ENCODE assay signal across 25 mouse cellular contexts in genomic region chr1:182425176-182425575, GRCm38 (mm10). TPM values are rescaled to one million over a fixed set of nuclear protein-coding genes. Genes with fewer than 3 reads are reported as not detected.
DNase-seq lines count a peak whose midpoint lies in the region; ATAC-seq lines count a peak whose summit lies in the region.
"Had no signal": no experiment of that assay in that cellular context is flagged by ENCODE, and none has a peak within 500 bp of the region (broad histone marks: within the 10 kb centered on the region; RNA-seq: fewer than 3 reads in every experiment).

No protein-coding gene starts in this region.

- no peaks in the 10 kb centered on the region for H3K9me3 ChIP-seq in forebrain, embryonic 13.5 days (replicated peaks)
- no peaks in the 10 kb centered on the region for H3K9me3 ChIP-seq in forebrain, embryonic 10.5 days
- no peaks in the 10 kb centered on the region for H3K9me3 ChIP-seq in embryonic facial prominence, embryonic 14.5 days (ENCODE audit: control insufficient read depth, low read length)
- H3K9me3 ChIP-seq: heart, embryonic 10.5 days; kidney, embryonic 15.5 days; liver, embryonic 15.5 days; lung, embryonic 15.5 days; megakaryocyte, embryonic 14.5 days; midbrain, embryonic 13.5 days; neural tube, embryonic 13.5 days had no signal

- no peak for DNase-seq in cerebellum, postnatal 14 days
- DNase-seq in forebrain, embryonic 10.5 days (ENCODE audit: extremely low spot score, low spot score), result no peak
- DNase-seq in brain, adult 2 months (ENCODE audit: low read depth, low spot score), result peak; percentile 63
- DNase-seq in embryonic facial prominence, embryonic 14.5 days (ENCODE audit: low spot score), result no peak
- DNase-seq in thymus, postnatal 0 days (ENCODE audit: low spot score), result no peak
- no peak for DNase-seq in urinary bladder, adult 2 months (ENCODE audit: low spot score)
- DNase-seq: adrenal gland, postnatal 10 days; kidney, postnatal 36 days; layer of hippocampus, adult 9-11 months; lung, postnatal 36 days; retina, postnatal 1 day; right cerebral cortex, postnatal 25 days; spleen, adult 18-20 months had no signal

- WGBS in forebrain, embryonic 13.5 days, result 77% methylated on average over 3 of the region's 3 CpGs
- WGBS in forebrain, embryonic 10.5 days, result 82% methylated on average over 3 of the region's 3 CpGs
- 61% methylated on average over 3 of the region's 3 CpGs for WGBS in embryonic facial prominence, embryonic 14.5 days

- peaks cover 7% of the 10 kb centered on the region; the same call in 1 of the 2 replicates for H3K36me3 ChIP-seq in forebrain, embryonic 13.5 days (ENCODE audit: poor library complexity, severe bottlenecking)
- H3K36me3 ChIP-seq in forebrain, embryonic 10.5 days (replicated peaks), result peaks cover 18% of the 10 kb centered on the region
- H3K36me3 ChIP-seq in embryonic facial prominence, embryonic 14.5 days (ENCODE audit: control insufficient read depth, insufficient read depth, low read length), result peaks cover 5% of the 10 kb centered on the region; the same call in 1 of the 2 replicates
- H3K36me3 ChIP-seq: liver, embryonic 15.5 days had no signal

- peak overlapping the region; percentile 59 for H3K27ac ChIP-seq in forebrain, embryonic 13.5 days
- H3K27ac ChIP-seq in forebrain, embryonic 10.5 days, result no peak overlapping the region
- peak overlapping the region; percentile 29; the same call in 1 of the 2 replicates for H3K27ac ChIP-seq in embryonic facial prominence, embryonic 14.5 days (replicated peaks; ENCODE audit: low read depth, low read length)
- H3K27ac ChIP-seq: heart, embryonic 10.5 days; kidney, embryonic 15.5 days; left cerebral cortex, adult 2 months; liver, embryonic 15.5 days; lung, embryonic 15.5 days; midbrain, embryonic 13.5 days; neural tube, embryonic 13.5 days had no signal

- H3K4me3 ChIP-seq in forebrain, embryonic 13.5 days, result no peak overlapping the region
- no peak overlapping the region for H3K4me3 ChIP-seq in forebrain, embryonic 10.5 days
- H3K4me3 ChIP-seq in embryonic facial prominence, embryonic 14.5 days (ENCODE audit: low read depth, low read length), result no peak overlapping the region
- H3K4me3 ChIP-seq: heart, embryonic 10.5 days; kidney, embryonic 15.5 days; left cerebral cortex, adult 2 months; liver, embryonic 15.5 days; lung, embryonic 15.5 days; megakaryocyte, embryonic 14.5 days; midbrain, embryonic 13.5 days; neural tube, embryonic 13.5 days had no signal

- no peaks in the 10 kb centered on the region for H3K27me3 ChIP-seq in forebrain, embryonic 13.5 days
- H3K27me3 ChIP-seq in forebrain, embryonic 10.5 days (ENCODE audit: poor library complexity, severe bottlenecking), result no peaks in the 10 kb centered on the region
- no peaks in the 10 kb centered on the region for H3K27me3 ChIP-seq in embryonic facial prominence, embryonic 14.5 days (replicated peaks; ENCODE audit: control insufficient read depth, insufficient read depth, low read length)
- H3K27me3 ChIP-seq: kidney, embryonic 15.5 days; liver, embryonic 15.5 days; lung, embryonic 15.5 days; megakaryocyte, embryonic 14.5 days; midbrain, embryonic 13.5 days; neural tube, embryonic 13.5 days had no signal

- H3K4me2 ChIP-seq in forebrain, embryonic 13.5 days, result no peak overlapping the region
- H3K4me2 ChIP-seq in embryonic facial prominence, embryonic 14.5 days (ENCODE audit: low read depth, low read length), result no peak overlapping the region
- H3K4me2 ChIP-seq: kidney, embryonic 15.5 days; liver, embryonic 15.5 days; lung, embryonic 15.5 days; midbrain, embryonic 13.5 days; neural tube, embryonic 13.5 days had no signal

- peak; percentile 54 for ATAC-seq in cerebellum, adult (ENCODE audit: insufficient number of reproducible peaks, low FRiP score, low TSS enrichment)
- no peak for ATAC-seq in forebrain, embryonic 13.5 days
- ATAC-seq in embryonic facial prominence, embryonic 14.5 days (ENCODE audit: low read depth), result no peak
- ATAC-seq: hindbrain, embryonic 16.5 days; intestine, postnatal 0 days; midbrain, embryonic 13.5 days had no signal

- H3K9ac ChIP-seq in forebrain, embryonic 13.5 days, result no peak overlapping the region
- H3K9ac ChIP-seq in embryonic facial prominence, embryonic 14.5 days (ENCODE audit: low read depth, low read length), result no peak overlapping the region
- H3K9ac ChIP-seq: kidney, embryonic 15.5 days; liver, embryonic 15.5 days; lung, embryonic 15.5 days; midbrain, embryonic 13.5 days; neural tube, embryonic 13.5 days had no signal

- peaks cover 29% of the 10 kb centered on the region for H3K4me1 ChIP-seq in forebrain, embryonic 13.5 days
- peaks cover 25% of the 10 kb centered on the region for H3K4me1 ChIP-seq in forebrain, embryonic 10.5 days
- peaks cover 9% of the 10 kb centered on the region; the same call in 1 of the 2 replicates for H3K4me1 ChIP-seq in embryonic facial prominence, embryonic 14.5 days (ENCODE audit: control insufficient read depth, insufficient read depth, low read length)

RNA-seq across cellular contexts. Expression of gene Trp53bp2, which starts 16.2 kb away (rescaled TPM):
- polyA plus RNA-seq in forebrain, embryonic 13.5 days (2015; fragmentation: Nextera tagmentation; extraction: Ambion mirVana), result 24.1 and 25.2 TPM in 2 replicates
- 23.8 and 28.5 TPM in 2 replicates for polyA plus RNA-seq in forebrain, embryonic 10.5 days (2016; fragmentation: Nextera tagmentation; extraction: Ambion mirVana)
- 23.2 and 24.1 TPM in 2 replicates for polyA plus RNA-seq in embryonic facial prominence, embryonic 14.5 days (2014; fragmentation: Nextera tagmentation; extraction: Ambion mirVana)
- 10.8 and 12.2 TPM in 2 replicates for polyA plus RNA-seq in thymus, postnatal 0 days (2015; fragmentation: Nextera tagmentation; extraction: Ambion mirVana)
- polyA plus RNA-seq in urinary bladder, adult 2 months (2012; rRNA removed), result 8.4 and 12.0 TPM in 2 replicates
